Mouse (Mus musculus) CH12.LX (cell line): Measurements from ENCODE around the gene March9. TPM values are rescaled to one million over a fixed set of nuclear protein-coding genes. Genes with fewer than 3 reads are reported as not detected.

Source experiments
- DNase-seq: peaks from one replicate; pipeline ENCODE4 v3.0.0-alpha.2; 2013; ENCODE audit errors: extremely low read depth
- H3K27ac ChIP-seq: 2 replicates; pipeline ENCODE4 v1.5.1; 2012; ENCODE audit warnings: low read depth, mild to moderate bottlenecking, control low read depth, moderate library complexity; ENCODE audit not compliant: insufficient read depth
- H3K27me3 ChIP-seq: replicated peaks from 2 replicates; pipeline ENCODE3; 2012; ENCODE audit warnings: inconsistent platforms
- H3K36me3 ChIP-seq, 2 experiments: replicated peaks in 1 of 2; 2 replicates each; pipeline versions ENCODE3 to v1.6.1; 2012; ENCODE audit warnings: inconsistent platforms in 1 of 2, low read length in 1 of 2, mild to moderate bottlenecking in 1 of 2, mixed read lengths in 1 of 2, moderate library complexity in 1 of 2; ENCODE audit not compliant: control insufficient read depth in 1 of 2, insufficient read depth in 1 of 2
- H3K4me1 ChIP-seq, 2 experiments: 2 replicates each; pipeline ENCODE4 v1.6.1; 2012; ENCODE audit warnings: inconsistent platforms in 1 of 2, moderate library complexity in 1 of 2; ENCODE audit not compliant: insufficient read depth in 2 of 2, control insufficient read depth in 1 of 2
- H3K4me2 ChIP-seq: 2 replicates; pipeline ENCODE4 v1.6.1; 2012; ENCODE audit warnings: low read depth, mild to moderate bottlenecking, control low read depth; ENCODE audit not compliant: poor library complexity, insufficient read depth, severe bottlenecking
- H3K4me3 ChIP-seq, 3 experiments: fragments of 150-350 bp in 1 of 3; sonication (generic) in 1 of 3; replicated peaks in 1 of 3; 2 replicates each; pipeline versions ENCODE3 to v1.5.1; 2011 to 2012; ENCODE audit warnings: low read depth in 2 of 3, low read length in 2 of 3, mild to moderate bottlenecking in 2 of 3, moderate library complexity in 2 of 3, control low read depth in 1 of 3, improper control_type of control experiment in 1 of 3, inconsistent platforms in 1 of 3, mixed read lengths in 1 of 3; ENCODE audit not compliant: poor library complexity in 1 of 3
- H3K79me2 ChIP-seq: replicated peaks from 2 replicates; pipeline ENCODE4 v1.6.1; 2012; ENCODE audit warnings: mild to moderate bottlenecking, moderate library complexity; ENCODE audit not compliant: control insufficient read depth, poor library complexity, insufficient read depth, severe bottlenecking; ENCODE audit errors: extremely low read depth
- H3K9ac ChIP-seq: 2 replicates; pipeline ENCODE4 v1.6.1; 2012; ENCODE audit warnings: low read depth, mild to moderate bottlenecking, control low read depth, moderate library complexity; ENCODE audit not compliant: insufficient read depth
- H3K9me3 ChIP-seq: replicated peaks from 2 replicates; pipeline ENCODE3; 2012; ENCODE audit warnings: low read length, inconsistent platforms, mixed read lengths
- BHLHE40 ChIP-seq: IDR thresholded peaks from 2 replicates; pipeline ENCODE4 v1.6.1; 2011; ENCODE audit warnings: mild to moderate bottlenecking, low read depth, low read length, improper control_type of control experiment
- CHD1 ChIP-seq: IDR thresholded peaks from 2 replicates; pipeline ENCODE4 v1.6.1; 2012; ENCODE audit warnings: low read depth, low read length, improper control_type of control experiment, inconsistent platforms
- CHD2 ChIP-seq: IDR thresholded peaks from 2 replicates; pipeline ENCODE4 v1.6.1; 2011; ENCODE audit warnings: low read length, improper control_type of control experiment
- CTCF ChIP-seq, 2 experiments: IDR thresholded peaks in 1 of 2; conservative IDR thresholded peaks in 1 of 2; 2 replicates each; pipeline ENCODE4 v1.5.1; 2011 to 2012; ENCODE audit warnings: low read depth in 2 of 2, low read length in 2 of 2, improper control_type of control experiment in 1 of 2, inconsistent platforms in 1 of 2, mild to moderate bottlenecking in 1 of 2, moderate library complexity in 1 of 2
- E2F4 ChIP-seq: IDR thresholded peaks from 2 replicates; pipeline ENCODE4 v1.6.1; 2011; ENCODE audit warnings: low read depth, low read length, improper control_type of control experiment; ENCODE audit not compliant: insufficient replicate concordance
- ELF1 ChIP-seq: IDR thresholded peaks from 2 replicates; pipeline ENCODE4 v1.6.1; 2014; ENCODE audit warnings: low read depth, mild to moderate bottlenecking, inconsistent platforms, low read length, improper control_type of control experiment
- EP300 ChIP-seq: IDR thresholded peaks from 2 replicates; pipeline ENCODE4 v1.6.1; 2011; ENCODE audit warnings: low read length, improper control_type of control experiment
- ETS1 ChIP-seq: conservative IDR thresholded peaks from 2 replicates; pipeline ENCODE4 v1.6.1; 2012; ENCODE audit warnings: low read depth, mild to moderate bottlenecking, inconsistent platforms, low read length, improper control_type of control experiment, moderate library complexity
- GABPA ChIP-seq: IDR thresholded peaks from 2 replicates; pipeline ENCODE4 v1.6.1; 2012; ENCODE audit warnings: low read depth, low read length, improper control_type of control experiment, inconsistent platforms; ENCODE audit not compliant: insufficient replicate concordance
- HCFC1 ChIP-seq: IDR thresholded peaks from 2 replicates; pipeline ENCODE4 v1.6.1; 2012; ENCODE audit warnings: low read depth, mild to moderate bottlenecking, inconsistent platforms, low read length, improper control_type of control experiment
- IRF4 ChIP-seq: IDR thresholded peaks from 2 replicates; pipeline ENCODE4 v1.6.1; 2014; ENCODE audit warnings: low read depth, mild to moderate bottlenecking, inconsistent platforms, low read length, improper control_type of control experiment
- JUN ChIP-seq: IDR thresholded peaks from 2 replicates; pipeline ENCODE4 v1.6.1; 2011; ENCODE audit warnings: low read depth, mild to moderate bottlenecking, low read length, improper control_type of control experiment, moderate library complexity; ENCODE audit not compliant: insufficient read depth
- JUND ChIP-seq: conservative IDR thresholded peaks from 2 replicates; pipeline ENCODE4 v1.6.1; 2011; ENCODE audit warnings: low read depth, low read length, improper control_type of control experiment
- KAT2A ChIP-seq: IDR thresholded peaks from 2 replicates; pipeline ENCODE4 v1.6.1; 2012; ENCODE audit warnings: low read length, improper control_type of control experiment, inconsistent platforms; ENCODE audit not compliant: insufficient replicate concordance
- MAFK ChIP-seq: IDR thresholded peaks from 2 replicates; pipeline ENCODE4 v1.6.1; 2011; ENCODE audit warnings: low read length, improper control_type of control experiment; ENCODE audit not compliant: insufficient replicate concordance
- MAX ChIP-seq: IDR thresholded peaks from 2 replicates; pipeline ENCODE4 v1.6.1; 2011; ENCODE audit warnings: low read length, improper control_type of control experiment
- MAZ ChIP-seq: IDR thresholded peaks from 2 replicates; pipeline ENCODE4 v1.6.1; 2012; ENCODE audit warnings: low read depth, mild to moderate bottlenecking, inconsistent platforms, low read length, improper control_type of control experiment, moderate library complexity
- MEF2A ChIP-seq: IDR thresholded peaks from 2 replicates; pipeline ENCODE4 v1.6.1; 2014; ENCODE audit warnings: low read depth, mild to moderate bottlenecking, inconsistent platforms, low read length, improper control_type of control experiment, borderline replicate concordance
- MXI1 ChIP-seq: IDR thresholded peaks from 2 replicates; pipeline ENCODE4 v1.6.1; 2011; ENCODE audit warnings: mild to moderate bottlenecking, low read depth, low read length, improper control_type of control experiment
- MYC ChIP-seq: IDR thresholded peaks from 2 replicates; pipeline ENCODE4 v1.6.1; 2011; ENCODE audit warnings: low read depth, mild to moderate bottlenecking, improper control_type of control experiment, low read length
- NELFE ChIP-seq: IDR thresholded peaks from 2 replicates; pipeline ENCODE4 v1.6.1; 2011; ENCODE audit warnings: low read depth, low read length, improper control_type of control experiment
- NRF1 ChIP-seq: IDR thresholded peaks from 2 replicates; pipeline ENCODE4 v1.6.1; 2014; ENCODE audit warnings: low read depth, mild to moderate bottlenecking, inconsistent platforms, low read length, improper control_type of control experiment, moderate library complexity
- PAX5 ChIP-seq: IDR thresholded peaks from 2 replicates; pipeline ENCODE4 v1.6.1; 2012; ENCODE audit warnings: low read length, inconsistent platforms, mixed read lengths
- POLR2A ChIP-seq: IDR thresholded peaks from 2 replicates; pipeline ENCODE4 v1.6.1; 2011; ENCODE audit warnings: low read depth, mild to moderate bottlenecking, improper control_type of control experiment, low read length
- POLR2AphosphoS2 ChIP-seq: IDR thresholded peaks from 2 replicates; pipeline ENCODE4 v1.6.1; 2011; ENCODE audit warnings: low read depth, low read length, improper control_type of control experiment
- RAD21 ChIP-seq: IDR thresholded peaks from 2 replicates; pipeline ENCODE4 v1.6.1; 2011; ENCODE audit warnings: low read depth, mild to moderate bottlenecking, low read length, improper control_type of control experiment, moderate library complexity
- RCOR1 ChIP-seq: conservative IDR thresholded peaks from 2 replicates; pipeline ENCODE4 v1.6.1; 2012; ENCODE audit warnings: low read depth, mild to moderate bottlenecking, inconsistent platforms, low read length, improper control_type of control experiment
- SIN3A ChIP-seq: IDR thresholded peaks from 2 replicates; pipeline ENCODE4 v1.6.1; 2012; ENCODE audit warnings: low read length, improper control_type of control experiment, inconsistent platforms
- SMC3 ChIP-seq: IDR thresholded peaks from 2 replicates; pipeline ENCODE4 v1.6.1; 2011; ENCODE audit warnings: low read depth, low read length, improper control_type of control experiment
- TBP ChIP-seq: conservative IDR thresholded peaks from 2 replicates; pipeline ENCODE4 v1.6.1; 2011; ENCODE audit warnings: low read depth, low read length, improper control_type of control experiment
- TCF12 ChIP-seq: IDR thresholded peaks from 2 replicates; pipeline ENCODE4 v1.6.1; 2014; ENCODE audit warnings: low read depth, mild to moderate bottlenecking, inconsistent platforms, low read length, improper control_type of control experiment
- UBTF ChIP-seq: IDR thresholded peaks from 2 replicates; pipeline ENCODE4 v1.6.1; 2012; ENCODE audit warnings: low read depth, mild to moderate bottlenecking, inconsistent platforms, low read length, improper control_type of control experiment, moderate library complexity
- USF1 ChIP-seq: IDR thresholded peaks from 2 replicates; pipeline ENCODE4 v1.6.1; 2014; ENCODE audit warnings: low read depth, mild to moderate bottlenecking, inconsistent platforms, low read length, improper control_type of control experiment
- USF2 ChIP-seq: conservative IDR thresholded peaks from 2 replicates; pipeline ENCODE4 v1.6.1; 2011; ENCODE audit warnings: low read depth, low read length, improper control_type of control experiment
- ZC3H11A ChIP-seq: IDR thresholded peaks from 2 replicates; pipeline ENCODE4 v1.6.1; 2012; ENCODE audit warnings: low read depth, mild to moderate bottlenecking, inconsistent platforms, low read length, improper control_type of control experiment
- ZKSCAN1 ChIP-seq: IDR thresholded peaks from 2 replicates; pipeline ENCODE4 v1.6.1; 2012; ENCODE audit warnings: low read depth, inconsistent platforms, low read length, improper control_type of control experiment, borderline replicate concordance
- ZMIZ1 ChIP-seq: IDR thresholded peaks from 2 replicates; pipeline ENCODE4 v1.6.1; 2012; ENCODE audit warnings: low read depth, mild to moderate bottlenecking, inconsistent platforms, low read length, improper control_type of control experiment
- ZNF384 ChIP-seq: IDR thresholded peaks from 2 replicates; pipeline ENCODE4 v1.6.1; 2012; ENCODE audit warnings: low read depth, low read length, improper control_type of control experiment, inconsistent platforms
- dilution Hi-C: fragments of 300-500 bp; cut with MboI; formaldehyde crosslinking; loops from 2 replicates; pipeline ENCODE4 v1.14.3; 2020; ENCODE audit warnings: low sequenced_read_pairs; ENCODE audit not compliant: extremely low pct_unique_long_range_greater_than_20kb, extremely low pct_ligation_motif_present
- in situ Hi-C: fragments of 300-500 bp; cut with MboI; formaldehyde crosslinking; loops from 3 replicates; pipeline ENCODE4 v1.14.3; 2019; ENCODE audit warnings: low sequenced_read_pairs, low pct_ligation_motif_present, low pct_unique_long_range_greater_than_20kb, mixed read lengths
- polyA plus RNA-seq: library from polyadenylated mRNA; unstranded; fragments of >175 nt; gene quantifications from 2 replicates; pipeline ENCODE4 v1.2.1, GENCODE M21; 2012; ENCODE audit warnings: low read depth; ENCODE audit not compliant: insufficient read length
- total RNA-seq, 2 experiments: library from RNA; depleted of rRNA; stranded (reverse); fragments of 300-350 nt in 1 of 2; fragments of >200 nt in 1 of 2; gene quantifications; 2 replicates each; pipeline ENCODE4 v1.2.3; 2012 to 2014

March9 gene
- 3.4 and 3.6 TPM in 2 replicates for total RNA-seq (2012; rRNA removed)
- total RNA-seq (2014; rRNA removed), result 0.58 and 0.68 TPM in 2 replicates
- polyA plus RNA-seq, result 0.97 and 1.0 TPM in 2 replicates

DNA sequence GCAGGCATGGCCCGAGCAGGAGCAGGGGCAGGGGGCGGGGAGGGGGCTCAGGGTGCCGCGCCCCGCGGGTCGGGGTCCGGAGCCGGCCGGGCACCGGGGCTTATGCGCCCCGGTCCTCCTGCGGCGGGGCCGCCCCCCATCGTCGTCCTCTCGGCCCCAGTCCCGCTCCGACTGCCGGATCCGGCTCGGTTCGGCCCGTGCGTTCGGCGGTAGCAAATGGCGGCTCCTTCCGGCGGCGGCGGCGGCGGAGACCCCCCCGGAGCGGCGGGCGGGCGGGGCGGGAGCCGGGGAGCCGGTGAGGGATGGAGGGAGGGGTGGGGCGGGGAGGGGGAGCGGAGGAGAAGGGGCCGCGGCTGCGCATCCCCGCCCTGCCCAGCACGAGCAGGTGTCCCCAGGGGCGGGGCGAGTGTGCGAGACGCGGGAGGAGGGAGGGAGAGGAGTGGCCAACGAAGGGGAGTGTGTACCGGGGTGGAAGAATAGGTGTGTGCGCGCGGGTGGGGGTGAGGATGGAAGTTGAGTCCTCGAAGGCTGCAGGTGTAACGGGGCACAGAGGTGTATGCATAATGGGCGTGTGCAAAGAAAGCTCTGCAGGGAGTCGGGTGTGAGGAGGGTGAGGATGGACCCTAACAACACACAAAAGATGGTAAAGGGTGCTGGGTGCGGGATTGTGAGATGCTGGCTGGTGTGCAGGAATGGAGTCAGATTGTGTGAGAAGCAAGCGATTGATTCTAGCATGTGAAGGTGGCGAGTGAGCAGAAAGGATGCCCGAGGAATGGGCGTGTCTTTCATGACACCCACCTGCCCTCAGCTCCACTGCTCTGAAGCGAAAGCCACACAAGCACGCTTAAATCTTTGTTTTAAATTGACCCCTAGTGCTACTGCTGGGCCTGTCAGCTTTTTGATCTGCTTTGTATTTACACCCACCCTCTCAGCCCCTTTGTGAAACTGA lies at the start of gene March9:
March9 (minus strand) TSS at position 217 of the 949 bp plus-strand sequence.
- dilution Hi-C loops (no loop called here), in situ Hi-C loops (no loop called here)
- Histone ChIP-seq H3K27me3 (peaks cover 37% of the 10 kb centered on the region), H3K9me3 (no peaks in the 10 kb centered on the region), H3K9ac (peak within 1 kb of the TSS; percentile 91), H3K36me3 (peaks cover 20 to 22% of the 10 kb centered on the region in 2 experiments), H3K27ac (no peak within 1 kb of the TSS), H3K4me1 (peaks cover 14 to 45% of the 10 kb centered on the region in 2 experiments), H3K79me2 (peaks cover 16% of the 10 kb centered on the region), H3K4me2 (peak within 1 kb of the TSS; percentile 69), H3K4me3 (peak within 1 kb of the TSS; percentile 42 to 90 (median 58))
- no peak for TF ChIP-seq MAX
- no peak for TF ChIP-seq MYC
- no peak for TF ChIP-seq EP300
- TF ChIP-seq GABPA, result no peak
- no peak for TF ChIP-seq USF2
- no peak for TF ChIP-seq NELFE
- no peak for TF ChIP-seq KAT2A
- TF ChIP-seq ELF1, result no peak
- TF ChIP-seq ETS1, result no peak
- TF ChIP-seq UBTF, result peak; percentile 11; the same call in 1 of the 2 replicates
- TF ChIP-seq IRF4, result no peak
- no peak for TF ChIP-seq USF1
- peak; percentile 75 for TF ChIP-seq BHLHE40
- no peak for TF ChIP-seq POLR2AphosphoS2
- no peak for TF ChIP-seq ZC3H11A
- no peak for TF ChIP-seq TCF12
- no peak for TF ChIP-seq ZMIZ1
- TF ChIP-seq SMC3, result no peak
- peak; percentile 34; the same call in 1 of the 2 replicates for TF ChIP-seq MXI1
- TF ChIP-seq TBP, result no peak
- no peak for TF ChIP-seq PAX5
- no peak for TF ChIP-seq POLR2A
- no peak for TF ChIP-seq RAD21
- TF ChIP-seq ZKSCAN1, result no peak
- no peak for TF ChIP-seq MEF2A
- no peak for TF ChIP-seq MAFK
- no peak for TF ChIP-seq ZNF384
- peak; percentile 81 for TF ChIP-seq NRF1
- TF ChIP-seq CHD1, result no peak
- no peak for TF ChIP-seq HCFC1
- TF ChIP-seq SIN3A, result peak; percentile 69; the same call in 1 of the 2 replicates
- TF ChIP-seq MAZ, result peak; percentile 92
- no peak for TF ChIP-seq JUN
- no peak for TF ChIP-seq E2F4
- no peak for TF ChIP-seq JUND
- TF ChIP-seq CHD2, result no peak
- no peak for TF ChIP-seq RCOR1
- no peak for TF ChIP-seq CTCF (conservative IDR thresholded peaks at IDR 0.05 in 1 of 2, IDR thresholded peaks at IDR 0.05 in 1 of 2; ENCODE audit: low read depth in 2 of 2, low read length in 2 of 2)
- DNase-seq, result peak; percentile 48
